Mouse (Mus musculus) left cerebral cortex, postnatal 4 days (tissue): ENCODE results near the gene Slc24a4. TPM values are rescaled to one million over a fixed set of nuclear protein-coding genes. Genes with fewer than 3 reads are reported as not detected.
"Not testable (repeated sequence)": the region's sequence is repeated elsewhere in the genome, so short reads cannot be mapped to it uniquely, and the experiment has no call there.

Source experiments
- DNase-seq: peaks from one replicate; pipeline ENCODE4 v3.0.0-alpha.2; 2022
- intact Hi-C: fragments of 180-260 bp; cut with DNase I; formaldehyde crosslinking; loops from one replicate; pipeline ENCODE4 v1.15.1; 2025
- total RNA-seq, 2 experiments: library from RNA; stranded (reverse); gene quantifications; 2 replicates each; pipeline ENCODE4 v1.2.3; 2021

Slc24a4 gene
- total RNA-seq, 2 experiments from 2014 or later: 3.7 to 6.8 TPM

GRCm38 (mm10) chr12:102154815-102155214 is 26.3 kb downstream of the Slc24a4 start:
- intact Hi-C loops: no loop called here
- no peak for DNase-seq

- intact Hi-C loops: no loop called here
- no peak for DNase-seq
Observed at GRCm38 (mm10) chr12:102164632-102165031, 36.1 kb downstream of the Slc24a4 start.

- peak; percentile 17 for DNase-seq
- intact Hi-C loops: no loop called here
Observed at GRCm38 (mm10) chr12:102166691-102167261, 38.2 kb downstream of the Slc24a4 start.

GRCm38 (mm10) chr12:102167302-102167701 is 38.8 kb downstream of the Slc24a4 start:
- no peak for DNase-seq
- intact Hi-C loops: no loop called here

- no peak for DNase-seq
- intact Hi-C loops: no loop called here
Observed at GRCm38 (mm10) chr12:102172746-102173145, 44.2 kb downstream of the Slc24a4 start.

GRCm38 (mm10) chr12:102173345-102173744 is 44.8 kb downstream of the Slc24a4 start:
- no peak for DNase-seq
- intact Hi-C loops: no loop called here

GRCm38 (mm10) chr12:102180371-102181074 is 52.0 kb downstream of the Slc24a4 start:
- no peak for DNase-seq
- intact Hi-C loops: no loop called here

- DNase-seq: peak; percentile 75
Observed at GRCm38 (mm10) chr12:102181799-102182357, 53.3 kb downstream of the Slc24a4 start.

GRCm38 (mm10) chr12:102182621-102183020 is 54.1 kb downstream of the Slc24a4 start:
- DNase-seq: peak; percentile 24
- intact Hi-C loops: no loop called here

More at GRCm38 (mm10) chr12:102181799-102182357, 53.3 kb downstream of the Slc24a4 start:
- intact Hi-C loops: no loop called here

- peak; percentile 49 for DNase-seq
- intact Hi-C loops: no loop called here
Observed at GRCm38 (mm10) chr12:102183201-102183600, 54.7 kb downstream of the Slc24a4 start.

- intact Hi-C loops: no loop called here
Observed at GRCm38 (mm10) chr12:102190820-102191219, 62.3 kb downstream of the Slc24a4 start.

GRCm38 (mm10) chr12:102201516-102201915 is 73.0 kb downstream of the Slc24a4 start:
- intact Hi-C loops: no loop called here
- DNase-seq: no peak

More at GRCm38 (mm10) chr12:102190820-102191219, 62.3 kb downstream of the Slc24a4 start:
- DNase-seq: no peak

- peak; percentile 65 for DNase-seq
- intact Hi-C loops: no loop called here
Observed at GRCm38 (mm10) chr12:102202901-102203300, 74.4 kb downstream of the Slc24a4 start.

- intact Hi-C loops: no loop called here
- no peak for DNase-seq
Observed at GRCm38 (mm10) chr12:102206471-102206870, 77.9 kb downstream of the Slc24a4 start.

- intact Hi-C loops: no loop called here
- no peak for DNase-seq
Observed at GRCm38 (mm10) chr12:102207245-102207644, 78.7 kb downstream of the Slc24a4 start.

GRCm38 (mm10) chr12:102210801-102211200 is 82.3 kb downstream of the Slc24a4 start:
- DNase-seq: no peak
- intact Hi-C loops: no loop called here

- DNase-seq: peak; percentile 29
- intact Hi-C loops: no loop called here
Observed at GRCm38 (mm10) chr12:102223404-102223803, 94.9 kb downstream of the Slc24a4 start.

- intact Hi-C loops, DNase-seq: not testable (repeated sequence)
Observed at GRCm38 (mm10) chr12:102224112-102224511, 95.6 kb downstream of the Slc24a4 start.

- intact Hi-C loops: no loop called here
- peak; percentile 29 for DNase-seq
Observed at GRCm38 (mm10) chr12:102225165-102225564, 96.6 kb downstream of the Slc24a4 start.

- intact Hi-C loops: no loop called here
- no peak for DNase-seq
Observed at GRCm38 (mm10) chr12:102235551-102235950, 107.0 kb downstream of the Slc24a4 start.

- intact Hi-C loops: no loop called here
- no peak for DNase-seq
Observed at GRCm38 (mm10) chr12:102236317-102236716, 107.8 kb downstream of the Slc24a4 start.
